Mouse (Mus musculus): ENCODE data around the gene Fam102b. TPM values are rescaled to one million over a fixed set of nuclear protein-coding genes. Genes with fewer than 3 reads are reported as not detected.

Fam102b gene
- total RNA-seq, 2 experiments from 2014 or later = 1.7 to 5.0 TPM

GRCm38 (mm10) chr3:109018336-109018735, 9.1 kb downstream of the Fam102b start:
- ATAC-seq (replicated peaks; ENCODE audit: low FRiP score, poor library complexity, severe bottlenecking) = no peak

- no peak for ATAC-seq (replicated peaks; ENCODE audit: low FRiP score, poor library complexity, severe bottlenecking)
Observed at GRCm38 (mm10) chr3:109012595-109012994, 14.8 kb downstream of the Fam102b start.

- ATAC-seq (replicated peaks; ENCODE audit: low FRiP score, poor library complexity, severe bottlenecking) = no peak
Observed at GRCm38 (mm10) chr3:109010489-109011260, 16.7 kb downstream of the Fam102b start.

GRCm38 (mm10) chr3:109008180-109008579, 19.2 kb downstream of the Fam102b start:
- no peak for ATAC-seq (replicated peaks; ENCODE audit: low FRiP score, poor library complexity, severe bottlenecking)

GRCm38 (mm10) chr3:109005777-109006176, 21.6 kb downstream of the Fam102b start:
- no peak for ATAC-seq (replicated peaks; ENCODE audit: low FRiP score, poor library complexity, severe bottlenecking)

GRCm38 (mm10) chr3:108999173-108999572, 28.2 kb downstream of the Fam102b start:
- ATAC-seq (replicated peaks; ENCODE audit: low FRiP score, poor library complexity, severe bottlenecking) = no peak

- peak; percentile 84 for ATAC-seq (replicated peaks; ENCODE audit: low FRiP score, poor library complexity, severe bottlenecking)
Observed at GRCm38 (mm10) chr3:108997762-108998161, 29.6 kb downstream of the Fam102b start.

- ATAC-seq (replicated peaks; ENCODE audit: low FRiP score, poor library complexity, severe bottlenecking) = no peak
Observed at GRCm38 (mm10) chr3:108997284-108997683, 30.1 kb downstream of the Fam102b start.

- no peak for ATAC-seq (replicated peaks; ENCODE audit: low FRiP score, poor library complexity, severe bottlenecking)
Observed at GRCm38 (mm10) chr3:108995379-108995778, 32.0 kb downstream of the Fam102b start.

GRCm38 (mm10) chr3:108994477-108994876, 32.9 kb downstream of the Fam102b start:
- ATAC-seq (replicated peaks; ENCODE audit: low FRiP score, poor library complexity, severe bottlenecking) = no peak

- no peak for ATAC-seq (replicated peaks; ENCODE audit: low FRiP score, poor library complexity, severe bottlenecking)
Observed at GRCm38 (mm10) chr3:108989971-108990548, 37.3 kb downstream of the Fam102b start.

- ATAC-seq (replicated peaks; ENCODE audit: low FRiP score, poor library complexity, severe bottlenecking) = no peak
Observed at GRCm38 (mm10) chr3:108987009-108987659, 40.3 kb downstream of the Fam102b start.

GRCm38 (mm10) chr3:108986534-108986933, 40.9 kb downstream of the Fam102b start:
- ATAC-seq (replicated peaks; ENCODE audit: low FRiP score, poor library complexity, severe bottlenecking) = no peak

- ATAC-seq (replicated peaks; ENCODE audit: low FRiP score, poor library complexity, severe bottlenecking) = no peak
Observed at GRCm38 (mm10) chr3:108983989-108984388, 43.4 kb downstream of the Fam102b start.

- ATAC-seq (replicated peaks; ENCODE audit: low FRiP score, poor library complexity, severe bottlenecking) = no peak
Observed at GRCm38 (mm10) chr3:108981946-108982345, 45.5 kb downstream of the Fam102b start.

- no peak for ATAC-seq (replicated peaks; ENCODE audit: low FRiP score, poor library complexity, severe bottlenecking)
Observed at GRCm38 (mm10) chr3:108977340-108978030, 49.9 kb downstream of the Fam102b start.

GRCm38 (mm10) chr3:108974920-108975485, 52.4 kb downstream of the Fam102b start:
- no peak for ATAC-seq (replicated peaks; ENCODE audit: low FRiP score, poor library complexity, severe bottlenecking)

GRCm38 (mm10) chr3:108973980-108974660, 53.3 kb downstream of the Fam102b start:
- ATAC-seq (replicated peaks; ENCODE audit: low FRiP score, poor library complexity, severe bottlenecking) = no peak

GRCm38 (mm10) chr3:108966051-108966450, 61.4 kb downstream of the Fam102b start:
- ATAC-seq (replicated peaks; ENCODE audit: low FRiP score, poor library complexity, severe bottlenecking) = no peak
